Mouse (Mus musculus): ENCODE measurements around the gene Snap29.
A peak's percentile ranks its signal among the peaks of the same experiment; 100 is the strongest.

Gene Snap29

DNA sequence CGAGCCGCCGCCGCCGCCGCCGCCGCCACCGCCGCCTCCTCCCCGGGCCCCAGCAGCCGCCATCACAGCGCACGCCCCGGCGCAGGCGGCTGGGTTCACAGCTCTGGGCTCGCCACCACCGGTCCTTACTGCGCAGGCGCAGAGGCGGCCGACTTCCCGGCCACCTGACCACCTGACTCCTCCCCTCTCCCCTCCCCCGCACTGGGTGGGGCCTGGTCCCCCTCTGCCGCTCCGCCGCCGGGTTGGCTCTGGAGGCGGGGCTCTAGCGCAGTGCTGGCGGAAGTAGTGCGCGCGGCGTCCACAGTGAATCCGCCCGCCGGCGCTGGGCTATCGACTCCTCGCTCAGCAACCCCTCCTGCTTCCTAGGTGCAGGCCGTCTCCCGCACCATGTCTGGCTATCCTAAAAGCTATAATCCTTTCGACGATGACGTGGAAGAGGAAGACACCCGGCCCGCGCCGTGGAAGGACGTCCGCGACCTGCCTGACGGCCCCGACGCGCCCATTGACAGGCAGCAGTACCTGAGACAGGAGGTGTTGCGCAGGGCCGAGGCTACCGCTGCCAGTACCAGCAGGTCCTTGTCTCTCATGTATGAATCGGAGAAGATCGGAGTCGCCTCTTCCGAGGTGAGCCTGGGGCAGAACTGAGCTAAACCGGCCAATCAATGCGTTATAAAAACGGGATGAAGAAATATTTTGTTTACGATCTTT lies at the start of gene Snap29, which contains the start of gene Pi4ka:
Gene Snap29 (plus strand): TSS at position 251 of the 708 bp plus-strand sequence.
Gene Pi4ka (minus strand): TSS at position 579 of the 708 bp plus-strand sequence.
- peak; percentile 100 for DNase-seq (ENCODE audit: low spot score)

DNA sequence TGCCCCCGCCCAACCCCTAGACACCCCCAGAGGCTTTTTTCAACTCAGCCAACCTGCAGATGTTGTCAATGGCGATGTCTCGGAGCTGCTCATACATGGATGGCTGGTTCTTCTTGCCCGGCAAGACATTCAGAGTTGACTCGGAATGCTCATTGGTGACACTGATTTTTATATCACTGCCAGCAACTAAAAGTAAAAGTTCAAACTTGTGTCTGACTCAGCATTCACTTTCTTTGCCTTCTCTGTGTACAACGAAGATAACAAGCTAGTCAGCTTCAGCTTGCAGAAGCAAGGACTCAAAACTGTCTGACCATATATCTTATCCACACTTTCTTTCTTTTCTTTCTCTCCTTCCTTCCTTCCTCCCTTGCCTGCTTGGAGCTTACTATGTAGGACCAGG lies 49.8 kb upstream of the Snap29 start:
- no peak for DNase-seq (ENCODE audit: low spot score)

DNA sequence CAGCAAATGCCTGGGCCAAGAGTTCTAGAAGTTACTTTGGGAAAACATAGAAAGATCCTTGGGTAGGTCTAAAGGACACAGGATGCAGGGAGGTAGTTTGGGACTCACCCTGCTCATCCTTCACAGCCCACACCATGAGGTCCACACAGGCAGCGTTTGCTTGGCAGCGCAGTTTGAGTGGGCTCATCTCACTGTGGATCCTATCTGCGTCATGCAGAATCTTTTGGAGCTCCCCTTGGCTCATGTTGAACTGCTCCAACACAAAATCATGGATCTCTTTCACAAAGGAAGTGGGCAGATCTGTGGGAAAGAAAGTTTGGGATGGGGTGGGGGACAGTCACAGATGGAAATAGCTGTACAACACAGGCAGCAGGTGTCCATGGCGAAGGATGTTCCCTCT lies 47.0 kb upstream of the Snap29 start:
- no peak for DNase-seq (ENCODE audit: low spot score)

DNA sequence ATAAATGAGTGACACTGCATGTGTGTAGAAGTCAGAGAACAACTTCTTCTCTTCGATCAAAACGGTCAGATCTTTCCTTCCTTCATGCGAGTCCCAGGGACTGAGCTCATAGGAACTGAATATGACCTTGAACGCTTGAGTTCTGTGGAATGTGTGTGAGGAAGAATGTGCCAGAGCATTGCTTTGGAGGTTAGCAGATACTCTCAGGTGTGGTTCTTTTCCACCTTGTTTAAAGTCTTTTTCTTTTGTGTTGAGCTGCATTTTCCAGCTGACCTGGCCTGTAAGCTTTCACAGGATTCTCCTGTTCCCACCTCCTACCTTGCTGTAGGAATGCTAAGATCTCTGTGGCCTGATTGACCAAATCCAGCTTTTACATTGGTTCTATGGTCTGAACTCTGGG lies 23.5 kb upstream of the Snap29 start:
- no peak for DNase-seq (ENCODE audit: low spot score)

DNA sequence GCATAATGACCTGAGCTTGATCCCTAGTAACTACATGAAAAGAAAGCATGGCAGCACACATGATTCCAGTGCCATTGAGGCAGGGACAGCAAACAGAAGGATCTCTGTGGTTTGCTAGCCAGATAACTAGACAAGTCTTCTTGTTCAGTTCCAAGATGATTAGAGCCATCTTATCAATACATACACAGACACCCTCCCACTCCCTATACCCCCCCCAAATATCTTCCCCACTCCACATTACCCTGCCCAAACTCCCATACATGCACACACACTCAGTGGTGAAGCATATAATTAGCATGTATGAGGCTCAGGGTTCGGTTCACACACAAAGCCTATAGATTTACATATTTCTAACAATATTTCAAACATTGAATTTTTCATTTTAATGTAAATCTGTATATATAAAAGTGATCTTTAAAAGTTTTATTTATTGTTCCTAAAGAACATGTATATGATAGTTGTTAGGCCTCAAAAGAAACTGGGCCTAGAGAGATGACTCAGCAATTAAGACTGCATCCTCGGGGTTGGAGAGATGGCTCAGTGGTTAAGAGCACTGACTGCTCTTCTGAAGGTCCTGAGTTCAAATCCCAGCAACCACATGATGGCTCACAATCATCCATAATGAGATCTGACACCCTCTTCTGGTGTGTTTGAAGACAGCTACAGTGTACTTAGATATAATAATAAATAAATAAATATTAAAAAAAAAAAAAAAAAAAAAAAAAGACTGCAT lies 22.0 kb upstream of the Snap29 start:
- no peak for DNase-seq (ENCODE audit: low spot score)

DNA sequence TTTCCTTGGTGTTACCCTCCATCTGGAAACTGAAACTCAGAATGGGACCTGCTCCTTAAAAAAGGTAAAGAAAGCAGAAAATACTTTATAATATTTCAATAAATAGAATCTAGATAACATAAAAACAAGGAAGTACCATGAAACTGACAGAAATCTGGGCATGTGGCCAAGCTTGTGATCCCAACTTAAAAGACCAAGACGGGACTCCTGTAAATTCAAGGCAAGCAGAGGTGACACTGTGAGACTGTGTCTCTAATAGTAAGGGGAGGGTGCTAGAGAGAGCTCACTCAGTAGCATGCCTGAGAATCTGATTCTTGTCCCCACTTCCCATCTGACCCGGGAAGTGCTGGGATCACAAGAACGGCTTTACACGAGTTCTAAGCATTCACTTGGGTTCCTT lies 13.0 kb upstream of the Snap29 start:
- peak; percentile 29 for DNase-seq (ENCODE audit: low spot score)

DNA sequence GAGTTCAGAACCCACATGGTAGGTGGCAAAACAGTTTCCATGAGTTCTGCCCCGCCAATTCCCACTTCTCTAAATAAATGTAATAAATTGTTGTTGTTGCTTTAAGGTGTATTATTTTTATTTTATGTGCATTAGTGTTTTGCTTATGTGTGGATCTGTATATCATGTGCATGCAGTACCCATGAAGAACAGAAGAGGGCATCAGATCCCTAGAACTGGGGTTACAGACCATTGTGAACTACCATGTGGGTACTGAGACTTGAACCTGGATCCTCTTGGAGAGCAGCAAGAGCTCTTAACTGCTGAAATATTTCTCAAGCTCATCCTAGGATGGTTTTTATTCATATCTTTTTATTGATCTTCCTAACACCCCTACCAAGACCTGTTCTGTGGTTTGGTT lies 2.9 kb upstream of the Snap29 start:
- peak; percentile 23 for DNase-seq (ENCODE audit: low spot score)

DNA sequence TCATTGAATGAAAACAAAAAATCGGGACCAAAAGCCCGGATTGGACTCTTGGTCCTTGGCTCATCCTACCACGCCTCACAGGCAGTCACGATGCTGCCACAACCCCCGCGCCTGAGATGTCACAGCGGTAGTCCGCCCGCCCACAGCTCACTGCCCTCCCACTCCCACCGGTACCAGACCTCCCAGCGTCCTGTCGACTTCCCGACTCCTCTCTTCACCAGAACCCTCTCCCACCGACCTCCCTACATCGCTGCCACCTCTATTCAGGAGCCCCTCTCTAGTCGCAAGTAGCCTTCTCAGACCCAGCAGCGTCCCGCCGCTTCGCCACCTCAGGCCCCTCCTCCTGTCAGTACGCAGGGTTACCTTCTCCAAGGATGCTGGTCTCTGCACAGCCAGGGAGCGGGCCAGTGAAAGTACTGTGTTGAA lies 502 bp upstream of the Snap29 start:
- peak; percentile 61 for DNase-seq (ENCODE audit: low spot score)

DNA sequence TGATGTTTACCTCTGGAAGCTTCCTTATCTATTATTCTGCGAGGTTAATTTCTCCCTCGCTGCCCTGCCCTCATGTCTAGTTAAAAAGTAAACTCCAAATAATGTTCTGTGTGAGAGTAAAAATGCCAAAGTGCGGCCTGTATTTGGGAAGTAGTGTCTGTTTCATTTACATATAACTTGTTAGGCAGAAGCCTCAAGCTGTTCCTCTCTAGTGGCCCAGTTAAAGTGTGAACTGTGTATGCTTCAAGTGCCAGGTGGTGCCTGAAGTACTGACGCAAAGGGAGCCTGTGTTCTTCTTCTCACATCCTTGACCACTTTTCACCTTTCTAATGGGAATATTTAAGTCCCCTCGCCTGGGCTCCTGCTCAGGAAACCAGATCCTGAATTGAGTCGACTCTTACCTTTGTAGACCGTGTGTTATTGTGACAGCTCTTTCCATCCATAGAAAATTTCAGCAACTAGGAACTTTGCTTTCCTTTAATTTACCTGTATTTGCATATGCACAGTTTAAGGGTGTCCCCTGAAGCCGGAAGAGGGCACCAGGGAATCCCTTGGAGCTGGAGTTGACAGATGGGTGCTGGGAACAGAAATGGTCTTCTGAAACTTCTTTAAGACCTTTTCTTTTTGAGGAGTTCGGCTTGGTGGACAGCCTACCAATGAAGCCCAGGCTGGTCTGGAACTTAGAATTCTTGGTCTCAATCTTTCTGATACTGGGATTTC lies 886 bp downstream of the Snap29 start:
- DNase-seq (ENCODE audit: low spot score) = no peak

DNA sequence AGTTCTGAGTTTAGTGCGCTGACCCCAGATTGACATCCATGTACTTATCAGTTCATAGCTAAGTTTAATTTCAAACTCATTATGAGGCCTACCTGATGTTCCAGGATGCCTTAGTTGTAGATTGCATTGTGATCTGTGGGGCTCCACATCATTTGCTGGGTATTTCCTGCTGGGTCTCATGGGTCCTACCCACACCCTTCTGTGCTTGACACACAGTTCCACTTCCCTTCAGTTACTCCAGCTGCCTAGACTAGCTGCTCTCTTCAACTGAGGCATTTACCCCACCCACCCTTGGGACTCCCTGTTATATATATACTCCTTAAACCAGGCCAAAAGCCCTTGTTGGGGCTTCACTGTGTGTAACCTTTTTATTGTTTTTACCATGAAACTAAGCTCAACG lies 3.3 kb downstream of the Snap29 start:
- DNase-seq (ENCODE audit: low spot score) = no peak

DNA sequence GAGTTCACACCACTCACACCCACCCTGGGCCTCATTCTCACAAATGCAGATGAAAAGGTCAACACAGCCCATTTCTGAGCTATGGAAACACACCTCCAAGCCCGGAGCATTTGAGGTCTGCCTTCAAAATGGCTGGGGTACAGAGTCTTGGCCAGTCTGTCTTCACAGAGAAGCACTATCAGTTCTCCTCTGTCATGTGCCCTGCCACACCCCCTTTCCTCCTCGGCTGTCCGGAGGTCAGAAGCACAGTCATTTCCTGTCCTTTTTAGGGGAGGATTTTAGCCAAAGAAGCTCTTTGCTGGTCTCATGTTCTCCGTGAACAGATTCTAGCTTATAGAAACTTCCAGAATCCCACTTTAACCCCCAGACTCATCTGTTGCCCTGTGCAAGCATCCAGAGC lies 4.4 kb downstream of the Snap29 start:
- DNase-seq (ENCODE audit: low spot score) = no peak

DNA sequence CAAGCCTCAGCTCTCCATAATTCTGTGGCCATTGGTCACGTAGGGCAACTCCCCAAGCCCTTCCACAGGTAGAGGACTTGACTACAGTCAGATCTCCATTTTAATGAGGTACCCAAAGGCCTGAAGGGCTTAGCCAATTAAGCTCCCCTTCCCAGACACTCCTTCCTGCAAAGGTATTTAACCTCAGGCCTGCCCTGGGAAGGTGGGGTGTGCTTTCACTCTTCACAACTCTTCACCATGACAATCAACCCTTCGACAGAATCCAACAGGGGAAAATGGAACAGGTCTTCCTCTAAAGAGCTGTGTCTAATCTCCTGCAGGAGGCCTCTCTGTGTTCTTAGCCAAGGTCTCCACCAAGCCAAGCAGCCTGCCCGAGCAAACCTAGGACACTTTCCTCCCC lies 17.2 kb downstream of the Snap29 start:
- no peak for DNase-seq (ENCODE audit: low spot score)

DNA sequence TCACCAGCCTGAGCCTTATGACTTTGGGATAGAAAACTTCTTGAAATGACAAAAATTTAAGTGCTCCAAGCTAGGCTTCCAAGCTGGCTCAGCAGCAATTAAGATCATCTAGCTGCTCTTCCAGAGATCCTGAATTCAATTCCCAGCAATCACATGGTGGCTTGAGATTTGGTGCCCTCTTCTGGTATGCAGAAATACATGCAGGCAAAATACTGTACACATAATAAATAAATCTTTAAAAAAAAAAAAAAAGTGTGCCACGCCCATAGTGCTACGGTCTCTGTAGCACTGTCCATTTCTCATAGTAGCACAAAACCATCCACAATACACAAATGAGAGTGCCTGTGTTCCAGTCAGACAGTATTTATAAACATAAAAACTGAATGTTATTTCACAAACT lies 26.8 kb downstream of the Snap29 start:
- no peak for DNase-seq (ENCODE audit: low spot score)

DNA sequence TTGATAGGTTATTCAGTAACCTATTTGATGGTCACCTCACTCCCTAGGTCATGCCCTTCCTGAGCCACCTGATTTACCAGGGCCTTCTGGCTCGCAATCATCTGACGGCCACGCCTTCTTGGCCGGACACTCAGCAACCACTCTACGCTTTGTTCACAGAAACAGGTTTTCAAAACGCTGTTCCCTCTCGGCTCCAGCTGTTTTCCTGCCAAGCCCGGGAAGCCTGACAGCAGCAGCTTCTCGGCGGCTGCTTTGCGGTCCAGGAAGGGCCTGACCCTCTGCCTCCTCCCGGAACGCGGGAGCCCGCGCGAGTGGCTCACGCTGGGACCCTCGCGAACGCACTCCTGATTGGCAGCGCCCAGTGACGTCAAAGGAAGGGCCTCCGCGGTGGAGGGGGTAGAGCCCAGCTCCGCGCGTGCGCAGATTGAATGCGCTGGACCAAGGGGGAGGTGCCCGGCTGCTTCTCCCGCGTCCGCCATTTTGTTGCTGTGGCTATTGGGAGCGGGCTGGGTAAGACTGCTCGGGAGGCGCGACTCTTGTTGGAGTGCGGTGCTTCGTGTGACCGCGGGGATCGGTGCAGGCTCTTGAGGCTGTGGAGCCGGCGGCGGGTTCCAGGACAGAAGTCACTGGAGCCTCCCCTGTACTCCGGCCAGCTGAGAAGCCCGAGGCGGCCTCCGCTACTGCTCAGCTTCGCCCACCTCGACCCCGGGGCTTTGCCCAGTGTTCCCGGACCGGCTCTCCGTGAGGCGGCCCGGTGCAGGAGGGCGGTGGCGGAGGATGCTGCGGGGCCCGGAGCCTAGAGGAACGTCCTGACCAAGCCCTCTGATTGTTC lies 46.0 kb downstream of the Snap29 start, which contains the start of gene Crkl:
Gene Crkl (plus strand): TSS at position 447 of the 832 bp plus-strand sequence.
- DNase-seq (ENCODE audit: low spot score) = peak; percentile 97

DNA sequence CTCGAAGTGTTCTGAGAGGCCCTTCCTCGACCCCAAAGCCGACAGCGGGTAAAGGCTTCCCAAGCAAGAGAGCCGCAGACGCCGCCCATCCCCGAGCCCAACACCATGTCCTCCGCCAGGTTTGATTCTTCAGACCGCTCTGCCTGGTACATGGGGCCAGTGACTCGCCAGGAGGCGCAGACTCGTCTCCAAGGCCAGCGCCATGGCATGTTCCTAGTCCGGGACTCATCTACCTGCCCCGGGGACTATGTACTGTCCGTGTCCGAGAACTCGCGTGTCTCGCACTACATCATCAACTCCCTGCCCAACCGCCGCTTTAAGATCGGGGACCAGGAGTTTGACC lies 46.6 kb downstream of the Snap29 start:
- peak; percentile 50 for DNase-seq (ENCODE audit: low spot score)

DNA sequence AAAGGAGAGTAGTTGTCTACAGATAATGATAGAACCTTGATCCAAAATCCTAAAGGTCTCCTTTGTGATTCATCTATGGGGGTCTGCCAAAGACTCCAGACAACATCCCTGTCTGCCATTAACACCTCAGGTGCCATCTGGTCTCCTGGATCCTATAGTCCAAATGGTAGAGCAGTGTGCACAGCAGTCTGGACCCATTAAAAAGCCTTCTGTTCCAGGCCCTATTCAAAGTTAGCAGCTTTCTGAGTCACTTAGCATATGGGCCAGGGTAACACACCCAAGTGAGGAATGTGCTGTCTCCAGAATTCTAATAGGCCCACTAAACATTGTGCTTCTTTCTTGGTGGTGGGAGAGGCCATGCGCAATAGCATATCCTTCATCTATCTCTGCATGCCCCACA lies 51.1 kb downstream of the Snap29 start:
- no peak for DNase-seq (ENCODE audit: low spot score)

DNA sequence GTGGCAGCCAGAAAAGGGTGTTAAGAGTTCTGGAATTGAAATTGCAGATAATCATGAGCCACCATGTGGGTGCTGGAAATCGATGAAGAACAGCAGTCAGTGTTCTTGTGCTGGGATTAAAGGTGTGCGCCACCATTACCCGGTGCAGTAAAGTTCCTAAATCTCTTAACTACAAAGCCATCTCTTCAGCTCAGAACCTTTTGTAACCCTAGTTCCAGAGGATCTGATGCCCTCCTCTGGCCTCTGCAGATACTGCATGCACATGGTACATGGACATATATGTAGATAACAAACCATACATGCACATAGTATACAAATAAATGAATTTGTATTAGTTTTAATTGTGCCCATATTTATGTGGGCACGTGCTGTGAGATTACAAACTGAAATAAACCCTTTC lies 54.5 kb downstream of the Snap29 start:
- peak; percentile 14 for DNase-seq (ENCODE audit: low spot score)

DNA sequence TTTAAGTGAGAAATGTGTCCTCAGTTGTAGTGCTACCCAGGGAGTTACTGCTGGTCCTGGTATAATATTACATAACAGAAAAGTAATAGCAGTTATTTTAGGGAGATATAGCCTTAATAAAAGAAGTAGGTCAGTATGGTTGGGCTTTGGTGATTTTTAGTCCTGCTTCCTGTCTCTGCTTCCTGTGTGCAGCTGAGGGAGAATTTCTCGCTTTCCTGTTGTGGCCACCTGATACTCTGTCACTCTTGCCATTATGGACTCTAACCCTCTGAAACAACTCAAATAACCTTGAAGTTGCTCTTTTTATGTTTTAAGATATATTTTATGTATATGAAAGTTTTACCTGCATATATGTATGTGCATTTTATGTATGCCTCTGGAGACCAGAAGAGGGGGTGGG lies 55.8 kb downstream of the Snap29 start:
- no peak for DNase-seq (ENCODE audit: low spot score)

DNA sequence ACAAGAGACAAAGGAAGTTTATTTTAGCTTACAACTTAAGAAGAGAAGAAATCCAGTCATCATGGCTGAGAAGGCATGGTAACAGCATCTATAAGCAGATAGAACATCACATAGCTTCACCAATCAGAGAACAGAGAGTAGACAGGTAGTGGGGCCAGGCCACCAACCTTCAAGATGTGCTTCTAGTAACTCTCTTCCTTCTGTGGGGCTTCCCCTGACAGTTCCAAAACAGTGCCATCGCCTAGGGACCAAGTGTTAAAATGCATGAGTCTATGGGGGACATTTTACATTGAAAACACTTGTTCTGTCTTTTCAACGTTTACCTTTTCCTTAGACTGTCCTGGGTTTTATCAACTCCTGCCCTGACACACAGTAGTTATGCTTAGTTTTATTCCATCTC lies 57.4 kb downstream of the Snap29 start:
- no peak for DNase-seq (ENCODE audit: low spot score)

DNA sequence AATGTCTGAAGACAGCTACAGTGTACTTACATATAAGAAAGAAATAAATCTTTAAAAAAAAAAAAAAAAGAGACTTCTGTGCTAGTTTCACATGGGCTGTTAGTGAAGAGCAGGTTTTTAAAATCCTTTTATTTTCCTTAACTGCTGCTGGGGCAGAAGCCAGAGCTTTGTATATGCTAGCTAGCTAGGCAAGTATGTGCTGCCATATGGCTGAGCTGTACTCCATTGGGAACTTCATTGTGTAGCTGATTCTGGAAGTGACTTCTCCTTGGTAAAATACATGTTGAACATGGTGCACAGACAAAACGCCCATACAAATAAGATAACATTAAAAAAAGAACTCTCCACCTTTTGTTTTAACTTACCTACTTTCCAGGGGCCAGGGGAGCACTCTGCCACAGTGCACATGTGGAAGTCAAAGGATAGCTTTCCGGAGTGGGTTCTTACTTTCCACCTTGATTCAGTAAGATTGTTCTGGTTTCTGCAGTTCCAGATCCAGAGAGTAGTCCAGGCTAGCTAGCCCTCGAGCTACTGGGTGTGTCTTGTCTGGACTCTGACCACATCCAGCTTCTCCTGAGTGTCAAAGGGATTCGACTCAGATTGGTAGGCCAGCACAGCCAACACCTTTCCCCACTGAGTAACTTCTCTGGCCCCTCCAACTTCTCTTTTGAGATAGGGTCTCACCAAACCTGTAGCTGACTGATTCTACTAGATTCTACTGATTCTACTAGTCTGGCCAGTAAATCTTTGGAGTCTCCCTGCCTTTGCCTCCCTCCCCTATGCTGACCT lies 61.3 kb downstream of the Snap29 start:
- no peak for DNase-seq (ENCODE audit: low spot score)

DNA sequence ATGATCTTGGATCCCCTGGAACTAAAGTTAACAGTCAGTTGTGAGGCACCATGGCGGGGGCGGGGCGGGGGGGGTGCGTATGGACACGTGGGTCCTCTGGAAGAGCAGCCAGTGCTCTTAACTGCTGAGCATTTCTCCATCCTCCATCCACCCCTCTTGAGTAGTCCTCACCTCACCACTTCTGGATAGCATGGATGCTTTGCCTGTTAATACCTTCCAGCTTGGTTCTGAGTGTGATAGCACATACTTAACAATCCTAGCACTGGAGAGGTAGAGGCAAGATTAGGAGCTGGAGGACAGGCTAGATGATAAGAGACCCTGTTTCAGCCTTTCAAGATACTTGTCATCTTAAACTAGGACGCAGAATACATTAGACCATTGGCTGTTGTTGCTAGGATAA lies 66.7 kb downstream of the Snap29 start:
- no peak for DNase-seq (ENCODE audit: low spot score)

Data from urinary bladder, postnatal 14 days (tissue).